Mouse (Mus musculus) limb, embryonic 13.5 days (tissue): ENCODE results near the gene Figla. TPM values are rescaled to one million over a fixed set of nuclear protein-coding genes. Genes with fewer than 3 reads are reported as not detected.

ENCODE experiments used
- ATAC-seq: fragments of 200-750 bp; cut with Nextera tagmentation; 2 replicates; pipeline ENCODE4 v1.8.0; 2017; ENCODE audit warnings: low read depth, moderate number of reproducible peaks, moderate TSS enrichment; ENCODE audit not compliant: low FRiP score
- H3K27ac ChIP-seq: fragments of 300-500 bp; sonication (generic); 2 replicates; pipeline ENCODE4 v1.5.1; 2015; ENCODE audit warnings: inconsistent platforms, mild to moderate bottlenecking, moderate library complexity
- H3K27me3 ChIP-seq: fragments of 300-500 bp; sonication (generic); 2 replicates; pipeline ENCODE4 v1.6.1; 2015; ENCODE audit warnings: mild to moderate bottlenecking, inconsistent platforms
- H3K36me3 ChIP-seq: fragments of 300-500 bp; sonication (generic); 2 replicates; pipeline ENCODE4 v1.6.1; 2015; ENCODE audit warnings: inconsistent platforms, mild to moderate bottlenecking, moderate library complexity
- H3K4me1 ChIP-seq: fragments of 300-500 bp; sonication (generic); 2 replicates; pipeline ENCODE4 v1.6.1; 2015; ENCODE audit warnings: inconsistent platforms
- H3K4me2 ChIP-seq: fragments of 300-500 bp; sonication (generic); replicated peaks from 2 replicates; pipeline ENCODE4 v1.6.1; 2015; ENCODE audit warnings: inconsistent platforms, mild to moderate bottlenecking, moderate library complexity
- H3K4me3 ChIP-seq: fragments of 300-500 bp; sonication (generic); 2 replicates; pipeline ENCODE4 v1.5.1; 2015; ENCODE audit warnings: moderate library complexity, mild to moderate bottlenecking, inconsistent platforms
- H3K9ac ChIP-seq: fragments of 300-500 bp; sonication (generic); 2 replicates; pipeline ENCODE4 v1.6.1; 2015; ENCODE audit warnings: mild to moderate bottlenecking, inconsistent platforms
- H3K9me3 ChIP-seq: fragments of 300-500 bp; sonication (generic); 2 replicates; pipeline ENCODE4 v1.6.1; 2016; ENCODE audit warnings: inconsistent platforms
- WGBS: fragments of 180-500 bp; shearing (Covaris S2); methylation state at CpG from one replicate; pipeline ENCODE4 v1.1.7; 2015; 5-methylcytosine and 5-hydroxymethylcytosine counted together
- polyA plus RNA-seq: library from polyadenylated mRNA; unstranded; fragments of >200 nt; fragmentation: Nextera tagmentation; extraction: Ambion mirVana; gene quantifications from 2 replicates; pipeline ENCODE4 v1.2.1, GENCODE M21; 2015

The Figla gene
- polyA plus RNA-seq, 1 experiment from 2014 or later: not detected

DNA sequence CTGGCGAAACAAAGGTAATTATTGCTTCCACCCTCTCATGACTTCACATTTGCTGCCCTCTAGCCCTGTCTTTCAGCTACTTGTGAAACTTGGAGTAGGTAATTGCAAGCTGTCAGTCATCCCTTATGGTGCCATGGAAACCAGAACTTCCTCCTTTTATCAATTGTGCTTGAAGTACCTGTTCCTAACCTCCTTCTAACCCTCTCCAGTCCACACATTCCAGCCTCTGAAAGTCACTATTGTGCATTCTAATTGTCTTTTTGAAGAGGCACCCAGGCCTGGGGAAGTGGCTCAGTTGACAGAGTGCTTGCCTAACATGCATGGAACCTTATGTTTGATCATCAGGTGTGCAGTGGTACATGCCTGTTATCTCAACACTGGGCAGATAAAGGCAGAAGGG is 17.7 kb downstream of the Figla start:
- Histone ChIP-seq H3K9ac (no peak overlapping the region), H3K4me3 (no peak overlapping the region), H3K36me3 (no peaks in the 10 kb centered on the region), H3K4me1 (peaks cover 8% of the 10 kb centered on the region), H3K27ac (no peak overlapping the region), H3K27me3 (peaks cover 26% of the 10 kb centered on the region), H3K4me2 (no peak overlapping the region), H3K9me3 (no peaks in the 10 kb centered on the region)
- no peak for ATAC-seq
- WGBS: 75% methylated on average over 1 of the region's 1 CpGs

DNA sequence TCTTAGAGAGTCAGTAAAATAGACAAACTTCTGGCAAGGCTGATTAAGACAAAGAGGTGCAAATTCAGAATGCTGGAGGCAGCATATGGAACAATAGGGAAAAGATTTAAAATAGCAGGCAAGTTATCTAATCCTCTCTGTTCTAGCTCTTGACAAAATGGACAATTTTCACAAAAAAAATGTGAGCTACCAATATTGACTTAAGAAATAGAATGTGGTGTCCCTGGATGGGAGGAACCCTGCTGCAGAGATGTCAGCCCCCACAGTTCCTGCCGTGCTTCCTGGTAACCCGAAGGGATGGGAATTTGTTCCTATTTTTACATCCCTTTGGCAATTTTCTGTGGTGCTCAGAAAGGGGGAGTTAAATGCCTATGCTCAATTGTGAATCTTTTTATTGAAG is 22.9 kb downstream of the Figla start:
- Histone ChIP-seq H3K9ac (no peak overlapping the region), H3K27me3 (no peaks in the 10 kb centered on the region), H3K4me2 (no peak overlapping the region), H3K27ac (no peak overlapping the region), H3K4me1 (peaks cover 4% of the 10 kb centered on the region; the same call in 1 of the 2 replicates), H3K36me3 (no peaks in the 10 kb centered on the region), H3K4me3 (no peak overlapping the region), H3K9me3 (no peaks in the 10 kb centered on the region)
- ATAC-seq: no peak
- WGBS: 75% methylated on average over 2 of the region's 2 CpGs

DNA sequence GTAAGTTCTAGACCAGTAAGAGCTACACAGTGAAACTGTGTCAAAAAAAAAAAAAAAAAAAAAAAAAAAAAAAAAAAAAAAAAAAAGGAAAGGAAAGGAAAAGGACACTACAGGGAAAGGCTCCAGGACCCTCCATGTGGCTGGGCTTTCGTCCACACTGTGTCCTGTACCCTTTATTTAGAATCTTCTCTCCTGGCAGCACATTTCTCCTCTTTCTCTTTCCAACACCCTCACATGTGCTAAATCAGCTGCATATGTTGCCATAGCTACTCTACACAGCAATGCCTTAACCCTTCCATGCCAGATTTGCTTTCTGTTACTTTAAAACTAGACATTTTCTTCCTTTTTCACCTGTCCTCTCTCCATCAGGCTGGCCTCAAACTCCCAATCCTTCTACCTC is 24.2 kb downstream of the Figla start:
- WGBS: 56% methylated on average over 1 of the region's 1 CpGs
- Histone ChIP-seq H3K27ac (no peak overlapping the region), H3K9ac (no peak overlapping the region), H3K9me3 (no peaks in the 10 kb centered on the region), H3K4me3 (no peak overlapping the region), H3K4me2 (no peak overlapping the region), H3K36me3 (no peaks in the 10 kb centered on the region), H3K4me1 (peaks cover 4% of the 10 kb centered on the region; the same call in 1 of the 2 replicates), H3K27me3 (no peaks in the 10 kb centered on the region)
- ATAC-seq: no peak

DNA sequence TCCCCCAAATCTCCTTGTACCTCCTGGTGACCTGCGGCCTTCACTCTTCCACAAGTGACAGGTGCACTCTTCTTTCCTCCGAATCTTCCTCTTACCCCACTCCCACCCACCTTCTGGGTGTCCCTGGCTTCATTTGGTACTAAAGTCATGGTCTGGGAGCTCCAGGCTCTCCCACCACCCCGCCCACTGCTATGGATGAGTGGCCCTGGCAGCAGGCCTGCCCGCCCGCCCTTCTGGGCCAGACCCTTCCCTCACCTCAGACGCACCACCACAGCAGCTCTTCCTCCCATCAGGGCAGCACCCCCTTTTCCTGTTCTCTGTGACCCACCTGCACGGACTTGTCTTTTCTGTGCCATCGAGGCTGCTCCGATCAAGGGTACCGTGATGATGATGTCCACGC is 31.5 kb downstream of the Figla start:
- no peak overlapping the region for H3K9ac ChIP-seq
- ATAC-seq: no peak
- H3K27me3 ChIP-seq: no peaks in the 10 kb centered on the region; the same call in 1 of the 2 replicates
- H3K4me1 ChIP-seq: no peaks in the 10 kb centered on the region
- no peak overlapping the region for H3K4me3 ChIP-seq
- H3K36me3 ChIP-seq: no peaks in the 10 kb centered on the region
- no peak overlapping the region for H3K4me2 ChIP-seq
- 90% methylated on average over 11 of the region's 11 CpGs for WGBS
- H3K9me3 ChIP-seq: no peaks in the 10 kb centered on the region
- no peak overlapping the region for H3K27ac ChIP-seq

DNA sequence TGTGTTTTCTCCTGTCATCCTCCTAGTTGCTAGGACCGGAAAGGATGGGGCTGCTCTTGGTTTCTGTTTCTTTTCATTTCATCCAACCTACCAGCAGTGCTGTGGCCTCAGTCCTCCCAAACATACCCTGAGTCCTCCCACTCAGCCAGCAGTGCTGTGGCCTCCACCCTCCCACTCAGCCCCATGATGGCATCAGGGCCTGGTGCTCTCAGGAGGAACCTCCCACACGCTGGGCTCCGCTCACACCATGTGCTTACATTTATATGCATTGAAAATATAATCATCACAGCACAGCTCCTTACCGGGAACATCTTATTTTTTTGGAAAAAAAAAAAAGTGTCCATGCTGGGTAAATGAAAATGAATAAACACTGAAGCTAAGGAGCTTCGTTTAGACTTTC is 32.5 kb downstream of the Figla start:
- Histone ChIP-seq H3K27me3 (no peaks in the 10 kb centered on the region; the same call in 1 of the 2 replicates), H3K4me1 (no peaks in the 10 kb centered on the region), H3K9ac (no peak overlapping the region), H3K36me3 (no peaks in the 10 kb centered on the region), H3K27ac (no peak overlapping the region), H3K4me3 (no peak overlapping the region), H3K4me2 (no peak overlapping the region), H3K9me3 (no peaks in the 10 kb centered on the region)
- WGBS: 89% methylated on average over 5 of the region's 5 CpGs
- no peak for ATAC-seq

DNA sequence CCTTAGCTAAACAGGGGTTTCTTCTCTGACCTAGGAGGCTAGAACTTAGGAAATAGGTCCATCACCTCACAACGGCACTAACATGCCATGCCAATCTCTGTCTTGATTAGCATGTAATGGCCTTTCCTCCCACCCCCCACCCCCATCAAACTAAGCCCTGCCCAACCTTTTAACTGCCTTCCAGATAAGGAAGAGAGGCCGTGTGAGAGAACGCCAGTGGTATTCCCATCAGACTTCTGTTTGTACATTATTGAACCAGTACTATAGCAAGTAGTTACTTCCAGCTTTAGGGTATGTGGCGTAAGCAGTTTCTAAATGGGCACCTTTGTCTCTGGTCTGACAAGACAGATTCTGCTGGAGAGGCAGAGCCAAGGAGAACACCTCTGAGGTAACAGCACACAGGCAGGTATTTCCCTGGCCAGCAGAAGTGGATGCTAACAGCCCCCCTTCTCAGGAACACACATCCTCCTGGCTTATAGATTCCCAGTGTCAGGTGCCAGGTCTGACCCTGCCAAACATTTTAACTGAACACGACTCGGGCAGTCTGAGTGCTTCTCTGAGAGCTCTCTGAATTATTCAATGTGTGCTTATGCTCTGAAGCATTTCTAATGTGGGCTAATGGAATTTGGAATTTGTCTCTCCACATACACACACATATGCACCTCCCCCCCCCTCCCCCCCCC is 34.8 kb downstream of the Figla start:
- Histone ChIP-seq H3K4me2 (no peak overlapping the region), H3K4me1 (no peaks in the 10 kb centered on the region), H3K27ac (no peak overlapping the region), H3K36me3 (no peaks in the 10 kb centered on the region), H3K9me3 (no peaks in the 10 kb centered on the region), H3K9ac (no peak overlapping the region), H3K4me3 (no peak overlapping the region), H3K27me3 (no peaks in the 10 kb centered on the region; the same call in 1 of the 2 replicates)
- ATAC-seq: no peak
- 49% methylated on average over 6 of the region's 6 CpGs for WGBS

DNA sequence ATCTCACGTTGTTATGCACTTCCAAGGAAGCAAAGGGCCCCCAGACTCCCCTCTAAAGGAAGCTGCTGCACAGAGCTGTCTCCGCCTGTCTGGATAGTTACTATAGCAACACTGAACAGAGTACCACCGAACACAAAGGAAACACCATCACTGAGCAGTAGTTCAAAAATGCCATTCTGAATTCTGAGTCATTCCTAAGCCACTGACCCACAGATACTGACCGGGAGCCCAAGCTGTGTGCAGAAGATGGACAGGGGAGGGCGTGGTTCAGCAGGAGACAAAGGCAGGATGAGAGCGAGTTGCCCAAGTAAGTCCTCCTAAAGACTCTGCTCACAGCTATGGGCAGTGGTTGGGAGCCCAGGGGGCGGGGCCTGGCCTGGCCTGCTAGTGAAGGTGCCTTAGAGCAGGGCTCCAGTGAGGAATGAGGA is 36.1 kb downstream of the Figla start:
- no peak for ATAC-seq
- no peaks in the 10 kb centered on the region for H3K9me3 ChIP-seq
- H3K4me3 ChIP-seq: no peak overlapping the region
- no peak overlapping the region for H3K4me2 ChIP-seq
- H3K36me3 ChIP-seq: no peaks in the 10 kb centered on the region
- no peak overlapping the region for H3K27ac ChIP-seq
- WGBS: 50% methylated on average over 7 of the region's 7 CpGs
- H3K4me1 ChIP-seq: no peaks in the 10 kb centered on the region
- H3K9ac ChIP-seq: no peak overlapping the region
- no peaks in the 10 kb centered on the region; the same call in 1 of the 2 replicates for H3K27me3 ChIP-seq

DNA sequence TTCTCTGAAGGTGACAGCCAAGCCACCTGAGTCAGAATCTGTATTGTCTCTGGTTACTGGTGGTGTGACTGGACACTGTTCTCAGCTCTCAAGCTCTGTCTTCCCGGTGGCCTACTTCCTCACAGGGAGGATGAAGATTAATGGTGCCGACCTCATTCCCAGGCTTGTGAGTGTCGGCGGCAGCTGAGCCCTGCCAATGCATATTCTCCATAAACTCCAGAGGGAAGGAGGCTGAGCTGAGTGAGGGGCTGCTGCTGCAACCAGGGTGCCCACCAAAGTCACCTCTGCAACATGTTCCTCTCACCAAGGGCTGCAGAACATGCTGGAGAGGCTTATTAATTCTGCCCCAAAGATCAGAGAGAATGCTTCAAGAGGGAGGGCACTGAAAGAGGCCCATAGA is 36.6 kb downstream of the Figla start:
- Histone ChIP-seq H3K36me3 (no peaks in the 10 kb centered on the region), H3K27ac (no peak overlapping the region), H3K4me2 (no peak overlapping the region), H3K27me3 (no peaks in the 10 kb centered on the region; the same call in 1 of the 2 replicates), H3K4me3 (no peak overlapping the region), H3K9me3 (no peaks in the 10 kb centered on the region), H3K9ac (no peak overlapping the region), H3K4me1 (no peaks in the 10 kb centered on the region)
- WGBS: 28% methylated on average over 4 of the region's 4 CpGs
- no peak for ATAC-seq

DNA sequence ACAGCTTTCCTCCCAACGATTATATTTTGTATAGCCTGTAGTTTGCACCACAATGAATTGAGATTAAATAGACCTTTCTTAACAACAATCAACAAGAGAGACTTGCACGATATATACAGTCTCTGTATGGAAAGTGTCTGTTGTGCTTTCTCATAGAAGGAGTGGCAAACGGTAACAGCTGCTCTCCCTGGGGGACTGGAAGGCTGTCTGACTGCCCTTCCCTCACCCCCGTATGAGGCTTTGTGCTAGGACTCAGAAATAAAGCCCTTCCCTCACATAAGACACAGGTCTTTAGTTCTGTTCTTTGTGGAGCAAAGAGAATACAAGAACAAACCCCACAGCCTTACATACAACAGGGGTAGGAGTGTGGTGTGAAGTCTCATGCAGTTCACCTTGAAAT is 37.1 kb downstream of the Figla start:
- ATAC-seq: no peak
- Histone ChIP-seq H3K36me3 (no peaks in the 10 kb centered on the region), H3K9me3 (no peaks in the 10 kb centered on the region), H3K27me3 (no peaks in the 10 kb centered on the region; the same call in 1 of the 2 replicates), H3K9ac (no peak overlapping the region), H3K4me2 (no peak overlapping the region), H3K4me1 (no peaks in the 10 kb centered on the region), H3K27ac (no peak overlapping the region), H3K4me3 (no peak overlapping the region)
- WGBS: 46% methylated on average over 4 of the region's 4 CpGs

DNA sequence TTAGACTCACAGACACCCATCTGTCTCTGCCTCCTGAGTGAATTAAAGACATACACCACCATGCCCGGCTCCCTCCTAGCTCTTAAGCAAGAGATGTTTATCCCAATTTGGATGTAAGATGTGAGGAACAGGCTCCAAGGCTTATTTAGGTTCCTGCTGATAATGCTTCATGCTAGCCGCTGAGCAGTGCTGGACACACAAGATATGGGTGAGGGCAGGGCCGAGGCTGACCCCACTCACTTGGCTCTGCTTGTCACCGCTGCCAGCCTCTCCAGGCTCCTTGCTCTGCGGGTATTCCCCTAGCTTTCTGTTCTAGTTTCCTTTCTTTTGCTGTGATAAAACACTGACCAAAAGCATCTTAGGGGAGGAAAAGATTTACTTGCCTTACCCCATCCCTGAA is 37.6 kb downstream of the Figla start:
- no peak overlapping the region for H3K9ac ChIP-seq
- 80% methylated on average over 5 of the region's 5 CpGs for WGBS
- H3K36me3 ChIP-seq: no peaks in the 10 kb centered on the region
- no peak overlapping the region for H3K4me3 ChIP-seq
- no peaks in the 10 kb centered on the region for H3K4me1 ChIP-seq
- H3K27ac ChIP-seq: no peak overlapping the region
- H3K9me3 ChIP-seq: no peaks in the 10 kb centered on the region
- H3K27me3 ChIP-seq: no peaks in the 10 kb centered on the region; the same call in 1 of the 2 replicates
- ATAC-seq: no peak
- no peak overlapping the region for H3K4me2 ChIP-seq

DNA sequence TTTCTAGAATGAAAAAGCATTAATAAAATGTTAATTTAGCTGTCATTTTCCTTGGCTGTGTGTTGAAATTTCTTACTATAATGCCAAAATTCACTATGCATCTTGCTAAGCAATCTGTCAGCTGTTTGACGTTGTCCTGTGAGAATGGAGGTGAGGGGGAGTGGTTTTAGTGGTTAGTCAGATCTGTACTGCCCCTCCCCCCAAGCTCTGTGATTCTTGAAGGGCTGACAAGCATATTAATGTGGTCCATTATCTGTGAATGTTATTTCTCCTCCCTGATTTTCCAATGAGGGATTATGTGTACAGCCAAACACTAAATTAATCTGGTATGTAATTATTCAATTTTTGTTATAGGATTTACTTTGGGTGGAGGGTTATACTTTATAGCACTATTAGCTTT is 42.5 kb downstream of the Figla start:
- no peaks in the 10 kb centered on the region for H3K4me1 ChIP-seq
- H3K9me3 ChIP-seq: no peaks in the 10 kb centered on the region
- H3K36me3 ChIP-seq: no peaks in the 10 kb centered on the region
- H3K27me3 ChIP-seq: no peaks in the 10 kb centered on the region
- WGBS: 5% methylated on average over 1 of the region's 1 CpGs
- H3K4me3 ChIP-seq: no peak overlapping the region
- no peak for ATAC-seq
- H3K4me2 ChIP-seq: no peak overlapping the region
- H3K9ac ChIP-seq: no peak overlapping the region
- no peak overlapping the region for H3K27ac ChIP-seq

DNA sequence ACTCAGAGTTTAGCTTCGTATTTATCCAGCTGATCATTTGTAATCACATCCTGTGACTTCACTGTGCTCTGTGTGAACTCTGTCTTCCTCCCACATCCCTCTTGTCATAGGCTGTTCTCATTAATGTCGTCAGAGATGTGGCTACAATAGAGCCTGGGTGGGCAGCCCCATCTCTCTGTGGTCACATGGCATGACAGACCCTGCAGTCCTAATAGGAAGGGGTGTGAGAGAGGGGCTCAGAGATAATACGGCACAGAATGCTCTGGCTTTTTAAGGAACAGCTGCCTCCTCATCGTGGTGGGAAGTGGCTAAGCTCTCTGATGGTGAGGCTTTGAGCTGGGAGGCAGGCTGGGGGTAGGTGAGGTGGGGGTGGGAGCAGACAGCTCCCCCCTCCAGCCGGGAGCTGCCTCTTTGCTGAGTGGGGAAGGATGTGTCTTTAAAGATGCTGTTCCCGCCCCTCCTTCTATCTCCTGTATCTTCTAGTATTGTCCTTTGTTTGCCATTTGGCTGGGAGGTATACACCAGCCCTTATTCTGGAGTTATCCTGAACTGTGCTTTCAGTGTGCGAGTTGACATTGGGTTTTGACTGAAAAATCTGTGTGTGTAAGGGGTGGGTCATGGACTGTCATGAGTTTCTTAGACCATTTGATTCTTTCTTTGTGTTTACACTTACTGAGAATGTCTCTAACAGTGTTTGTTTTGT is 43.3 kb downstream of the Figla start:
- H3K4me2 ChIP-seq: no peak overlapping the region
- no peak for ATAC-seq
- no peaks in the 10 kb centered on the region for H3K27me3 ChIP-seq
- no peak overlapping the region for H3K27ac ChIP-seq
- no peaks in the 10 kb centered on the region for H3K4me1 ChIP-seq
- H3K36me3 ChIP-seq: no peaks in the 10 kb centered on the region
- H3K9ac ChIP-seq: no peak overlapping the region
- WGBS: 54% methylated on average over 7 of the region's 7 CpGs
- no peak overlapping the region for H3K4me3 ChIP-seq
- H3K9me3 ChIP-seq: no peaks in the 10 kb centered on the region
